Mouse (Mus musculus) embryonic facial prominence, embryonic 10.5 days (tissue): ENCODE data around the gene Fhdc1. TPM values are rescaled to one million over a fixed set of nuclear protein-coding genes. Genes with fewer than 3 reads are reported as not detected.
A peak's percentile ranks its signal among the peaks of the same experiment; 100 is the strongest.

Experiments used
- DNase-seq: peaks from one replicate; pipeline ENCODE4 v3.0.0-alpha.2; 2017; ENCODE audit warnings: low spot score
- H3K27ac ChIP-seq: fragments of 300-500 bp; sonication (generic); replicated peaks from 2 replicates; pipeline ENCODE4 v1.5.1; 2016; ENCODE audit warnings: mild to moderate bottlenecking
- H3K27me3 ChIP-seq: fragments of 300-500 bp; sonication (generic); replicated peaks from 2 replicates; pipeline ENCODE4 v1.6.1; 2016; ENCODE audit warnings: low read depth, mild to moderate bottlenecking; ENCODE audit not compliant: poor library complexity, severe bottlenecking
- H3K36me3 ChIP-seq: fragments of 300-500 bp; sonication (generic); replicated peaks from 2 replicates; pipeline ENCODE4 v1.6.1; 2016; ENCODE audit warnings: mild to moderate bottlenecking, moderate library complexity
- H3K4me1 ChIP-seq: fragments of 300-500 bp; sonication (generic); 2 replicates; pipeline ENCODE4 v1.6.1; 2016
- H3K4me3 ChIP-seq: fragments of 300-500 bp; sonication (generic); 2 replicates; pipeline ENCODE4 v1.5.1; 2016; ENCODE audit warnings: mild to moderate bottlenecking, moderate library complexity
- H3K9me3 ChIP-seq: fragments of 300-500 bp; sonication (generic); 2 replicates; pipeline ENCODE4 v1.6.1; 2016; ENCODE audit warnings: mild to moderate bottlenecking
- WGBS: fragments of 180-500 bp; shearing (Covaris S2); methylation state at CpG from one replicate; pipeline ENCODE4 v1.1.7; 2016; 5-methylcytosine and 5-hydroxymethylcytosine counted together
- polyA plus RNA-seq: library from polyadenylated mRNA; unstranded; fragments of >200 nt; fragmentation: Nextera tagmentation; extraction: Ambion mirVana; gene quantifications from 2 replicates; pipeline ENCODE4 v1.2.1, GENCODE M21; 2016

The Fhdc1 gene
- polyA plus RNA-seq, 1 experiment from 2014 or later, result 5.7 TPM

- Histone ChIP-seq H3K4me3 (no peak overlapping the region), H3K27ac (no peak overlapping the region), H3K27me3 (no peaks in the 10 kb centered on the region), H3K9me3 (no peaks in the 10 kb centered on the region), H3K4me1 (peaks cover 27% of the 10 kb centered on the region; the same call in 1 of the 2 replicates), H3K36me3 (peaks cover 11% of the 10 kb centered on the region; the same call in 1 of the 2 replicates)
- WGBS, result 30% methylated on average over 6 of the region's 6 CpGs
- DNase-seq, result no peak
Measured at GRCm38 (mm10) chr3:84488716-84489115, 8.5 kb upstream of the Fhdc1 start.

- peaks cover 42% of the 10 kb centered on the region for H3K4me1 ChIP-seq
- H3K27ac ChIP-seq, result no peak overlapping the region
- peaks cover 35% of the 10 kb centered on the region for H3K27me3 ChIP-seq
- H3K9me3 ChIP-seq, result no peaks in the 10 kb centered on the region
- H3K4me3 ChIP-seq, result no peak overlapping the region
- 65% methylated on average over 3 of the region's 3 CpGs for WGBS
- no peaks in the 10 kb centered on the region for H3K36me3 ChIP-seq
- no peak for DNase-seq
Measured at GRCm38 (mm10) chr3:84484891-84485290, 4.7 kb upstream of the Fhdc1 start.

GRCm38 (mm10) chr3:84484333-84484732 is 4.1 kb upstream of the Fhdc1 start:
- peaks cover 44% of the 10 kb centered on the region for H3K4me1 ChIP-seq
- 66% methylated on average over 4 of the region's 4 CpGs for WGBS
- no peak for DNase-seq
- H3K36me3 ChIP-seq, result no peaks in the 10 kb centered on the region
- no peak overlapping the region for H3K4me3 ChIP-seq
- no peaks in the 10 kb centered on the region for H3K9me3 ChIP-seq
- H3K27ac ChIP-seq, result no peak overlapping the region
- H3K27me3 ChIP-seq, result peaks cover 40% of the 10 kb centered on the region

GRCm38 (mm10) chr3:84482121-84482520 is 1.9 kb upstream of the Fhdc1 start:
- H3K27ac ChIP-seq, result no peak overlapping the region
- H3K4me1 ChIP-seq, result peaks cover 40% of the 10 kb centered on the region
- no peak for DNase-seq
- no peak overlapping the region for H3K4me3 ChIP-seq
- 71% methylated on average over 6 of the region's 6 CpGs for WGBS
- no peaks in the 10 kb centered on the region for H3K36me3 ChIP-seq
- no peaks in the 10 kb centered on the region for H3K9me3 ChIP-seq
- H3K27me3 ChIP-seq, result peaks cover 63% of the 10 kb centered on the region

- Histone ChIP-seq H3K27me3 (peaks cover 72% of the 10 kb centered on the region), H3K9me3 (no peaks in the 10 kb centered on the region), H3K27ac (no peak overlapping the region), H3K4me3 (peak overlapping the region; percentile 79), H3K4me1 (peaks cover 38% of the 10 kb centered on the region), H3K36me3 (no peaks in the 10 kb centered on the region)
- DNase-seq, result peak; percentile 64
- WGBS, result 2% methylated on average over 11 of the region's 11 CpGs
Measured at GRCm38 (mm10) chr3:84481104-84481503, 875 bp upstream of the Fhdc1 start.

- peaks cover 37% of the 10 kb centered on the region for H3K4me1 ChIP-seq
- under 1% methylated on average over 61 of the region's 61 CpGs for WGBS
- H3K27me3 ChIP-seq, result peaks cover 89% of the 10 kb centered on the region
- no peaks in the 10 kb centered on the region for H3K9me3 ChIP-seq
- DNase-seq, result peak; percentile 69
- H3K36me3 ChIP-seq, result no peaks in the 10 kb centered on the region
- H3K27ac ChIP-seq, result peak overlapping the region; percentile 80
- peak overlapping the region; percentile 79 for H3K4me3 ChIP-seq
Measured at GRCm38 (mm10) chr3:84479293-84480005, 780 bp downstream of the Fhdc1 start.

- Histone ChIP-seq H3K27ac (peak overlapping the region; percentile 80; the same call in 1 of the 2 replicates), H3K4me1 (peaks cover 38% of the 10 kb centered on the region)
- WGBS, result 1% methylated on average over 12 of the region's 12 CpGs
Measured at GRCm38 (mm10) chr3:84478896-84479292, 1.3 kb downstream of the Fhdc1 start.

GRCm38 (mm10) chr3:84478195-84478594 is 2.0 kb downstream of the Fhdc1 start:
- peak overlapping the region; percentile 79; the same call in 1 of the 2 replicates for H3K4me3 ChIP-seq

More at GRCm38 (mm10) chr3:84478896-84479292, 1.3 kb downstream of the Fhdc1 start:
- peak overlapping the region; percentile 79 for H3K4me3 ChIP-seq
- H3K9me3 ChIP-seq, result no peaks in the 10 kb centered on the region
- no peak for DNase-seq
- no peaks in the 10 kb centered on the region for H3K36me3 ChIP-seq
- peaks cover 94% of the 10 kb centered on the region for H3K27me3 ChIP-seq

GRCm38 (mm10) chr3:84477498-84477897 is 2.7 kb downstream of the Fhdc1 start:
- Histone ChIP-seq H3K27me3 (peaks cover 91% of the 10 kb centered on the region), H3K4me3 (no peak overlapping the region), H3K36me3 (no peaks in the 10 kb centered on the region), H3K27ac (no peak overlapping the region), H3K9me3 (no peaks in the 10 kb centered on the region), H3K4me1 (peaks cover 43% of the 10 kb centered on the region)
- 89% methylated on average over 1 of the region's 1 CpGs for WGBS
- no peak for DNase-seq

More at GRCm38 (mm10) chr3:84478195-84478594, 2.0 kb downstream of the Fhdc1 start:
- Histone ChIP-seq H3K9me3 (no peaks in the 10 kb centered on the region), H3K36me3 (no peaks in the 10 kb centered on the region), H3K4me1 (peaks cover 43% of the 10 kb centered on the region), H3K27ac (no peak overlapping the region), H3K27me3 (peaks cover 92% of the 10 kb centered on the region)
- peak; percentile 24 for DNase-seq
- 7% methylated on average over 7 of the region's 7 CpGs for WGBS

GRCm38 (mm10) chr3:84474981-84475775 is 5.1 kb downstream of the Fhdc1 start:
- peaks cover 69% of the 10 kb centered on the region for H3K27me3 ChIP-seq
- H3K4me1 ChIP-seq, result peaks cover 31% of the 10 kb centered on the region
- H3K36me3 ChIP-seq, result no peaks in the 10 kb centered on the region
- DNase-seq, result no peak
- H3K27ac ChIP-seq, result no peak overlapping the region
- H3K9me3 ChIP-seq, result no peaks in the 10 kb centered on the region
- no peak overlapping the region for H3K4me3 ChIP-seq
- WGBS, result 82% methylated on average over 12 of the region's 12 CpGs

- Histone ChIP-seq H3K4me1 (peaks cover 24% of the 10 kb centered on the region), H3K36me3 (no peaks in the 10 kb centered on the region), H3K27me3 (peaks cover 61% of the 10 kb centered on the region), H3K4me3 (no peak overlapping the region), H3K9me3 (no peaks in the 10 kb centered on the region), H3K27ac (no peak overlapping the region)
- no peak for DNase-seq
- 79% methylated on average over 6 of the region's 6 CpGs for WGBS
Measured at GRCm38 (mm10) chr3:84474398-84474797, 5.8 kb downstream of the Fhdc1 start.

GRCm38 (mm10) chr3:84472955-84473354 is 7.3 kb downstream of the Fhdc1 start:
- no peak for DNase-seq
- Histone ChIP-seq H3K36me3 (no peaks in the 10 kb centered on the region), H3K9me3 (no peaks in the 10 kb centered on the region), H3K27me3 (peaks cover 47% of the 10 kb centered on the region), H3K4me1 (peaks cover 12% of the 10 kb centered on the region), H3K4me3 (no peak overlapping the region), H3K27ac (no peak overlapping the region)
- 63% methylated on average over 5 of the region's 5 CpGs for WGBS
